Mouse (Mus musculus) forebrain, embryonic 16.5 days (tissue): ENCODE measurements at regions not wholly inside any gene's neighbourhood (a gene's known extent, or its start where the extent isn't known, plus 50 kb on each side); places are given as distances from the start of the nearest gene placed in this dataset.
A peak's percentile ranks its signal among the peaks of the same experiment; 100 is the strongest.

ENCODE experiments used
- ATAC-seq: fragments of 200-750 bp; cut with Nextera tagmentation; 2 replicates; pipeline ENCODE4 v1.8.0; 2017; ENCODE audit warnings: mild to moderate bottlenecking, moderate library complexity
- H3K27ac ChIP-seq: fragments of 300-500 bp; sonication (generic); 2 replicates; pipeline ENCODE4 v1.5.1; 2014; ENCODE audit warnings: low read length, control low read depth
- H3K27me3 ChIP-seq: fragments of 300-500 bp; sonication (generic); replicated peaks from 2 replicates; pipeline ENCODE4 v1.6.1; 2014; ENCODE audit warnings: low read length; ENCODE audit not compliant: control insufficient read depth, insufficient read depth
- H3K36me3 ChIP-seq: fragments of 300-500 bp; sonication (generic); 2 replicates; pipeline ENCODE4 v1.6.1; 2014; ENCODE audit not compliant: control insufficient read depth, insufficient read depth
- H3K4me1 ChIP-seq: fragments of 300-500 bp; sonication (generic); replicated peaks from 2 replicates; pipeline ENCODE4 v1.6.1; 2014; ENCODE audit warnings: low read length; ENCODE audit not compliant: control insufficient read depth, insufficient read depth
- H3K4me2 ChIP-seq: fragments of 300-500 bp; sonication (generic); 2 replicates; pipeline ENCODE4 v1.6.1; 2014; ENCODE audit warnings: mild to moderate bottlenecking, low read length, control low read depth
- H3K4me3 ChIP-seq: fragments of 300-500 bp; sonication (generic); replicated peaks from 2 replicates; pipeline ENCODE4 v1.5.1; 2014; ENCODE audit warnings: mild to moderate bottlenecking, low read length, control low read depth
- H3K9ac ChIP-seq: fragments of 300-500 bp; sonication (generic); replicated peaks from 2 replicates; pipeline ENCODE4 v1.6.1; 2014; ENCODE audit warnings: low read depth, low read length, control low read depth
- H3K9me3 ChIP-seq: fragments of 300-500 bp; sonication (generic); 2 replicates; pipeline ENCODE4 v1.6.1; 2016; ENCODE audit warnings: low read length; ENCODE audit not compliant: control insufficient read depth
- WGBS: fragments of 180-500 bp; shearing (Covaris S2); extraction: QIAGEN DNeasy Blood & Tissue Kit; methylation state at CpG from one replicate; pipeline ENCODE4 v1.1.7; 2014; 5-methylcytosine and 5-hydroxymethylcytosine counted together

DNA sequence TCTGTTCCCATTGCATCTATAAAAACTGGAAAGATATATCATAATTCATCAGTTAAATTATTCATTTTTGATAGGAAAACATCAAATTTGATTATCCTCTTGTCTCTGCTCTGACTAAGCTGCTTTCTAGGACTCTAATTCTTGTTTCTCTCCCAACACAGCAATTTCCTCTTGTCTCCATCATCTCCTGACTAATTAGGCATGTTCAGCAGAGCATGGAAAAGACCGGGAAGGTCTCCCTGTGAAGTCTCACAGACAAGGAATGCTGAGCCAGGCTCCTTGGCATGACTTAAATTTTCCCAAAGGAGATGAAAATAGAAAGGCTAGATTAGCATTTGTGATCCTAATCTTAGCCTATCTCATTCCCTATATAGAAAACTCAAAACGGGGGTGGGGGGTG, 192.3 kb downstream of the Chrna7 start:
- Histone ChIP-seq H3K4me1 (peaks cover 3% of the 10 kb centered on the region; the same call in 1 of the 2 replicates), H3K9ac (no peak overlapping the region), H3K27ac (no peak overlapping the region), H3K9me3 (no peaks in the 10 kb centered on the region), H3K27me3 (no peaks in the 10 kb centered on the region), H3K4me2 (no peak overlapping the region), H3K4me3 (no peak overlapping the region), H3K36me3 (no peaks in the 10 kb centered on the region)
- ATAC-seq, result peak; percentile 75
- 6% methylated on average over 2 of the region's 2 CpGs for WGBS

GRCm38 (mm10) chr7:63018859-63019575, 193.4 kb downstream of the Chrna7 start:
- no peak overlapping the region for H3K4me3 ChIP-seq
- peaks cover 3% of the 10 kb centered on the region; the same call in 1 of the 2 replicates for H3K4me1 ChIP-seq
- 37% methylated on average over 2 of the region's 2 CpGs for WGBS
- no peak overlapping the region for H3K9ac ChIP-seq
- no peaks in the 10 kb centered on the region for H3K9me3 ChIP-seq
- no peaks in the 10 kb centered on the region for H3K27me3 ChIP-seq
- no peak overlapping the region for H3K4me2 ChIP-seq
- no peak for ATAC-seq
- no peak overlapping the region for H3K27ac ChIP-seq
- H3K36me3 ChIP-seq, result no peaks in the 10 kb centered on the region

DNA sequence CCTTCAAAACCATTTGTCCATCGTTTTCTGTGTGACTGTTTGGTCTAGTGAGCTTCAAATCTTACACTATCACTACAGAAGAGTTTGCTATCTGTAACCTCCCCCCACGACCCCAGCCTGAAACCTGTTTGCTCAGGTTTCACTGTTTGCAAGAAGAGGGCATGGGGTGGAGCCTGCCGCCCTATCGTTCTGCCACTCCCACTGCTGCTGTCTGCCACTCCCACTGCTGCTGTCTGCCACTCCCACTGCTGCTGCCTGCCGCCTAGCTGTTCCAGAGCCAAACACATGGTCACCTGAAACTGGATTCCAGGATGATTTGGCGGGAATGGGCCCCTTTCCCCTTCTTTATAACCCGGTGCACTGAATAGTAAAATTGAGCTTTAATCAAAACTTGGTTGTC, 157.6 kb upstream of the A26c2 start:
- no peak overlapping the region for H3K4me3 ChIP-seq
- no peak overlapping the region for H3K9ac ChIP-seq
- no peak for ATAC-seq
- no peaks in the 10 kb centered on the region for H3K36me3 ChIP-seq
- no peak overlapping the region for H3K4me2 ChIP-seq
- H3K4me1 ChIP-seq, result no peaks in the 10 kb centered on the region
- H3K27me3 ChIP-seq, result no peaks in the 10 kb centered on the region
- WGBS, result 18% methylated on average over 7 of the region's 7 CpGs
- no peaks in the 10 kb centered on the region for H3K9me3 ChIP-seq
- H3K27ac ChIP-seq, result no peak overlapping the region
